Mouse (Mus musculus): ENCODE measurements around the gene Spsb4. TPM values are rescaled to one million over a fixed set of nuclear protein-coding genes. Genes with fewer than 3 reads are reported as not detected.
A peak's percentile ranks its signal among the peaks of the same experiment; 100 is the strongest.

Spsb4 gene
- polyA plus RNA-seq, 1 experiment from 2014 or later = 31.0 TPM

DNA sequence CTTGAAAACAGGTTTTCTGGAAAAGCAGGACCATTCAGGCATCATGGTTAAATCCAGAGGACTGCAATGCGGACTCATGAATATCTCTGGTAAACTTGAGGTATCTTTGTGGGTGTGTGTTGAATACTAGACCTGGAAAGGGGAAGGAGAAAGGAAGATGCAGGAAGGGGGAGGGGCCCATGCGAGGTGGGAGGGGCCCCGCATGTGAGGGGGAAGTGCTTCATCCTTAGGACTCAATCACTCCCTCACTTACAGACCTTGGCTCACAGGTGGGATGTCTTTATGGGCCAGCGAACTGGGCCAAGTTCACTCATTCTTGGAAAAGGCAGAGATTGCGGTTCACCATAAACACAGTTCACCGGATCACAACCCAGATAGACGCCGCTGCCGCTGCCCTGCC lies 4.9 kb downstream of the Spsb4 start:
- Histone ChIP-seq H3K27me3 (replicated peaks) (no peaks in the 10 kb centered on the region), H3K4me1 (peaks cover 69% of the 10 kb centered on the region), H3K4me2 (no peak overlapping the region), H3K27ac (replicated peaks) (peak overlapping the region; percentile 68; the same call in 1 of the 2 replicates), H3K4me3 (replicated peaks) (no peak overlapping the region), H3K36me3 (no peaks in the 10 kb centered on the region), H3K9me3 (replicated peaks) (0 out of 2 replicates have a peak, but pooled peaks cover 4% of the 10 kb centered on the region), H3K9ac (replicated peaks) (no peak overlapping the region)
- 70% methylated on average over 9 of the region's 9 CpGs for WGBS
- ATAC-seq (ENCODE audit: low FRiP score) = no peak

GRCm38 (mm10) chr9:97013153-97013552 lies 5.5 kb downstream of the Spsb4 start:
- H3K9me3 ChIP-seq (replicated peaks) = 0 out of 2 replicates have a peak, but pooled peaks cover 4% of the 10 kb centered on the region
- peak overlapping the region; percentile 68 for H3K27ac ChIP-seq (replicated peaks)
- 14% methylated on average over 6 of the region's 6 CpGs for WGBS
- H3K4me1 ChIP-seq = peaks cover 69% of the 10 kb centered on the region
- peak overlapping the region; percentile 13; the same call in 1 of the 2 replicates for H3K4me2 ChIP-seq
- 0 out of 2 replicates have a peak, but pooled peaks cover 1% of the 10 kb centered on the region for H3K36me3 ChIP-seq
- ATAC-seq (ENCODE audit: low FRiP score) = peak; percentile 21; the same call in 1 of the 2 replicates
- H3K4me3 ChIP-seq (replicated peaks) = no peak overlapping the region
- H3K9ac ChIP-seq (replicated peaks) = 0 out of 2 replicates have a peak overlapping the region, but pooled peaks have one; percentile 23
- H3K27me3 ChIP-seq (replicated peaks) = no peaks in the 10 kb centered on the region

GRCm38 (mm10) chr9:97011454-97012195 lies 7.0 kb downstream of the Spsb4 start:
- Histone ChIP-seq H3K9me3 (replicated peaks) (0 out of 2 replicates have a peak, but pooled peaks cover 4% of the 10 kb centered on the region), H3K9ac (replicated peaks) (no peak overlapping the region), H3K4me1 (peaks cover 60% of the 10 kb centered on the region), H3K27me3 (replicated peaks) (no peaks in the 10 kb centered on the region), H3K27ac (replicated peaks) (peak overlapping the region; percentile 69), H3K4me3 (replicated peaks) (no peak overlapping the region), H3K36me3 (0 out of 2 replicates have a peak, but pooled peaks cover 3% of the 10 kb centered on the region), H3K4me2 (peak overlapping the region; percentile 9; the same call in 1 of the 2 replicates)
- ATAC-seq (ENCODE audit: low FRiP score) = peak; percentile 21; the same call in 1 of the 2 replicates
- WGBS = 27% methylated on average over 15 of the region's 15 CpGs

- no peak for ATAC-seq (ENCODE audit: low FRiP score)
- Histone ChIP-seq H3K9ac (replicated peaks) (no peak overlapping the region), H3K27me3 (replicated peaks) (no peaks in the 10 kb centered on the region), H3K4me3 (replicated peaks) (no peak overlapping the region), H3K4me1 (peaks cover 48% of the 10 kb centered on the region), H3K36me3 (0 out of 2 replicates have a peak, but pooled peaks cover 3% of the 10 kb centered on the region), H3K9me3 (replicated peaks) (0 out of 2 replicates have a peak, but pooled peaks cover 4% of the 10 kb centered on the region), H3K4me2 (no peak overlapping the region), H3K27ac (replicated peaks) (no peak overlapping the region)
- WGBS = 84% methylated on average over 6 of the region's 6 CpGs
Measured at GRCm38 (mm10) chr9:97010447-97010846, 8.2 kb downstream of the Spsb4 start.

GRCm38 (mm10) chr9:97004726-97005125 lies 13.9 kb downstream of the Spsb4 start:
- H3K36me3 ChIP-seq = 0 out of 2 replicates have a peak, but pooled peaks cover 3% of the 10 kb centered on the region
- WGBS = 55% methylated on average over 3 of the region's 3 CpGs
- H3K27ac ChIP-seq (replicated peaks) = no peak overlapping the region
- H3K4me3 ChIP-seq (replicated peaks) = no peak overlapping the region
- no peak for ATAC-seq (ENCODE audit: low FRiP score)
- H3K27me3 ChIP-seq (replicated peaks) = no peaks in the 10 kb centered on the region
- no peak overlapping the region for H3K4me2 ChIP-seq
- H3K4me1 ChIP-seq = peaks cover 6% of the 10 kb centered on the region; the same call in 1 of the 2 replicates
- no peak overlapping the region for H3K9ac ChIP-seq (replicated peaks)
- H3K9me3 ChIP-seq (replicated peaks) = 0 out of 2 replicates have a peak, but pooled peaks cover 4% of the 10 kb centered on the region

DNA sequence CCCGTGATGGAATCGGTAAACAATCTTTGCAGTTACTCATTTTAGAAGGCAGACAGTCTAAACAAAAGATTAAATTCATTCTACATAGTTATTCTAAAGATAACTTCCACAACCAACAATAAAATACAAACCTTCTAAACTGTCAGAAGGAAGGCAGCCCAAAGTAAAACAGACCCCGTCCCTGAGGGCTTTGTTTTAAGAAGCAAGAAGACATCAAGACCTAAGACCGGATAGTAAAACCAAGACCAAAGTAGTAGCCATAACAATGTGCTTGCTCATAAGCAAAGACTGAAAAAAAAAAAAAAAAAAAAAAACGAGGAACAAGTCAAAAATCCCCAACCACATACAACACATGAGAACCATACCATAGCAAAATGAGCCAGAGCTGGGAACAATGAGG lies 15.5 kb downstream of the Spsb4 start:
- Histone ChIP-seq H3K27me3 (replicated peaks) (no peaks in the 10 kb centered on the region), H3K4me1 (peaks cover 6% of the 10 kb centered on the region; the same call in 1 of the 2 replicates), H3K4me3 (replicated peaks) (no peak overlapping the region), H3K27ac (replicated peaks) (no peak overlapping the region), H3K9me3 (replicated peaks) (no peaks in the 10 kb centered on the region), H3K9ac (replicated peaks) (no peak overlapping the region), H3K4me2 (no peak overlapping the region), H3K36me3 (0 out of 2 replicates have a peak, but pooled peaks cover 2% of the 10 kb centered on the region)
- no peak for ATAC-seq (ENCODE audit: low FRiP score)
- 63% methylated on average over 5 of the region's 5 CpGs for WGBS

DNA sequence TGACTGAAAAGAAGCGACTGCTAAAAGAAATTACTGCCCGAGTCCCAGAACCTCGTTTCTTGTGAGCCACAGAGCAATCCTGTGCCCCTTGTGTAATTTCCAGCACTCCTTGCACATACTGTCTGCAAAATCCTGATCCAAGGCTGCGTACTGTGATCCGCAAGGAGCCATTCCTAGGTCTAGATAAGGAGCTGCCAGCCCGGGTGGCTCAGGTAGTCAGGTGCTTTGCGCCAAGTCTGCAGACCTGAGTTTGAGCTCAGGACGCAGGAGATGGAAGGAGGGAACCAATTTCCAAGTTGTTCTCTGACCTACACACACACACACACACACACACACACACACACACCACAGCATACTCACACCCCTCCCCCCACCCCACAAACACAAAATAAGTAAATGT lies 16.0 kb downstream of the Spsb4 start:
- H3K4me2 ChIP-seq = no peak overlapping the region
- H3K9ac ChIP-seq (replicated peaks) = no peak overlapping the region
- no peak overlapping the region for H3K27ac ChIP-seq (replicated peaks)
- H3K9me3 ChIP-seq (replicated peaks) = no peaks in the 10 kb centered on the region
- no peak; the same call in 1 of the 2 replicates for ATAC-seq (ENCODE audit: low FRiP score)
- H3K4me1 ChIP-seq = peaks cover 6% of the 10 kb centered on the region; the same call in 1 of the 2 replicates
- H3K36me3 ChIP-seq = no peaks in the 10 kb centered on the region
- H3K27me3 ChIP-seq (replicated peaks) = no peaks in the 10 kb centered on the region
- H3K4me3 ChIP-seq (replicated peaks) = no peak overlapping the region
- 84% methylated on average over 8 of the region's 8 CpGs for WGBS

DNA sequence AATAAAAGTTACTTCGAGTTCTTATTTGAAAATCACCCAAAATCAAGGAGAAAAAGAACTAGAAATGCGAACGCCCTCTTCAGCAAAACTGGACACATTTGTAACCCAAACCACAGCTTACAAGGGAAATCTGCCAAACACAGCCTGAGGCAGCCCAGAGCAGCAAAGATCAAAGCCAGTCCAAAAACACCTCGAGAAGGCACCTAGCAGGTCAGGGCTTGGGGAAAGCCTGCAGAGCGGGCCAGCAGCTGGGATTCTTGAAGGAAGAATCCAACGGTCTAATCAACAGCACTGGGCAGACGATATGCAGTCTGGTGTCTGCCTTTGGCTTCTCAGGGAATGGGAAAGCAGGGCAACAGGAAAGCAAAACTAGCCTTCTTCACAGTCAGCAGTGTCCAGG lies 16.6 kb downstream of the Spsb4 start:
- H3K4me3 ChIP-seq (replicated peaks) = no peak overlapping the region
- ATAC-seq (ENCODE audit: low FRiP score) = no peak
- no peaks in the 10 kb centered on the region for H3K36me3 ChIP-seq
- no peak overlapping the region for H3K27ac ChIP-seq (replicated peaks)
- no peaks in the 10 kb centered on the region for H3K9me3 ChIP-seq (replicated peaks)
- H3K9ac ChIP-seq (replicated peaks) = no peak overlapping the region
- H3K27me3 ChIP-seq (replicated peaks) = no peaks in the 10 kb centered on the region
- H3K4me2 ChIP-seq = no peak overlapping the region
- peaks cover 6% of the 10 kb centered on the region; the same call in 1 of the 2 replicates for H3K4me1 ChIP-seq
- WGBS = 78% methylated on average over 7 of the region's 7 CpGs

GRCm38 (mm10) chr9:97001458-97001857 lies 17.2 kb downstream of the Spsb4 start:
- Histone ChIP-seq H3K27ac (replicated peaks) (no peak overlapping the region), H3K36me3 (no peaks in the 10 kb centered on the region), H3K4me3 (replicated peaks) (no peak overlapping the region), H3K27me3 (replicated peaks) (no peaks in the 10 kb centered on the region), H3K9ac (replicated peaks) (no peak overlapping the region), H3K4me2 (no peak overlapping the region), H3K4me1 (peaks cover 6% of the 10 kb centered on the region; the same call in 1 of the 2 replicates), H3K9me3 (replicated peaks) (no peaks in the 10 kb centered on the region)
- WGBS = 77% methylated on average over 10 of the region's 10 CpGs
- ATAC-seq (ENCODE audit: low FRiP score) = no peak

DNA sequence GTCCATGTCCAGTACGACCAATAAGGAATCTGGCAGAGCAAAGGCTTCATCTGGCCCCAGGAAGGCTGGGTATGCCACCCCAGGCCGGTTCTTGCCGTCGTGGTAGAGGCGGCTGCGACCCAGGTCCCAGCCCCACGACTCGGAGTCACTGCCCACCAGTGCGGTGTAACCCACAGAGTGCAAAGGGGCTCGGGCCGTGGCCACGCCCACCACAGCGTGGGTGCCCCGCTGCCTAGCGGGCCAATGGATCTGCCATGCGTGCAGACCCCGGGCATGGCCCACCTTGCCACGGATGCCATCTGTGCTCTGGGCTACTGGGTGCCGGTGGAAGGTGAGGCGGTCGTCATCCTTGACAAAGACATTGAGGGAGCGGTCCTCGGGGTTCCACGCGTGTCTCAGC lies 22.9 kb downstream of the Spsb4 start:
- Histone ChIP-seq H3K27ac (replicated peaks) (no peak overlapping the region), H3K4me1 (peaks cover 28% of the 10 kb centered on the region), H3K9me3 (replicated peaks) (no peaks in the 10 kb centered on the region), H3K9ac (replicated peaks) (no peak overlapping the region), H3K4me3 (replicated peaks) (no peak overlapping the region), H3K27me3 (replicated peaks) (no peaks in the 10 kb centered on the region), H3K36me3 (peaks cover 7% of the 10 kb centered on the region; the same call in 1 of the 2 replicates), H3K4me2 (no peak overlapping the region)
- no peak for ATAC-seq (ENCODE audit: low FRiP score)
- 98% methylated on average over 25 of the region's 25 CpGs for WGBS

GRCm38 (mm10) chr9:96994733-96995132 lies 23.9 kb downstream of the Spsb4 start:
- Histone ChIP-seq H3K36me3 (peaks cover 7% of the 10 kb centered on the region; the same call in 1 of the 2 replicates), H3K27me3 (replicated peaks) (no peaks in the 10 kb centered on the region), H3K27ac (replicated peaks) (no peak overlapping the region), H3K4me3 (replicated peaks) (no peak overlapping the region), H3K4me1 (peaks cover 38% of the 10 kb centered on the region), H3K4me2 (no peak overlapping the region), H3K9ac (replicated peaks) (no peak overlapping the region), H3K9me3 (replicated peaks) (no peaks in the 10 kb centered on the region)
- no peak for ATAC-seq (ENCODE audit: low FRiP score)
- WGBS = 79% methylated on average over 9 of the region's 9 CpGs

- no peak overlapping the region for H3K4me3 ChIP-seq (replicated peaks)
- no peak overlapping the region for H3K4me2 ChIP-seq
- H3K27me3 ChIP-seq (replicated peaks) = no peaks in the 10 kb centered on the region
- no peak for ATAC-seq (ENCODE audit: low FRiP score)
- no peaks in the 10 kb centered on the region for H3K9me3 ChIP-seq (replicated peaks)
- peaks cover 7% of the 10 kb centered on the region; the same call in 1 of the 2 replicates for H3K36me3 ChIP-seq
- H3K27ac ChIP-seq (replicated peaks) = peak overlapping the region; percentile 48; the same call in 1 of the 2 replicates
- 25% methylated on average over 14 of the region's 14 CpGs for WGBS
- peaks cover 71% of the 10 kb centered on the region for H3K4me1 ChIP-seq
- H3K9ac ChIP-seq (replicated peaks) = no peak overlapping the region
Measured at GRCm38 (mm10) chr9:96991118-96991517, 27.5 kb downstream of the Spsb4 start.
